Mouse (Mus musculus): ENCODE results near the gene Acad11. TPM values are rescaled to one million over a fixed set of nuclear protein-coding genes. Genes with fewer than 3 reads are reported as not detected.

Gene Acad11
- polyA plus RNA-seq, 1 experiment = 24.3 TPM

DNA sequence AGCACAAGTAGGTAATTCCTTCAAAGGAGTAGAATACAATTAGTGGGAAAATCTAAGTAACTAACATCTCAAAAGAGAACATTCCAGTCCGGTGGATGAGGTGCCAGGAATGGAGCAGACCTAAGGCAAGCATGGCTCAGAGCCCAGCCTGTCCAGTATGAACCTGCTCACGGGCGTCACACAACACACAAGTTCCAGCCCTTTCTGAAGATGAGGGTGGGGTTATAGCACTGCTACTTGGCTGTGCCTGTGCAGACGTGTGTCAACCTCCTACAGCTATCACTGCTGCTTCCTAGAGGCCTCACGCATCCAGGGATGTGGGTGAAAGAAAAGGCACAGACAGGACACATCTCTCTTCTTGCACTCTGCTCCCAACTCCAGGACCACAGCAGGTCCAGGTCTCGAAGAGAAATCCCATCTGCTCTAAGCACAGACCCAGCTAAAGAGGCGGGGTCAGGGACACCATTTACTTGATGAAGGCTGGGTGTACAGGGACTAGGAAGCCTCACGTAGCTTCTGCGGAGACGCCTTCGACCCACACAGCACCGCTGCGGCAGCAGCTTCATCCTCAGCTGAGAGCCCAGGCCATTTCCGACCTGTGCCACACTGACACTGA, 92.0 kb downstream of the Acad11 start:
- no peaks in the 10 kb centered on the region for H3K4me1 ChIP-seq (ENCODE audit: control insufficient read depth, insufficient read depth, low read length)
- DNase-seq = no peak
- WGBS = 94% methylated on average over 14 of the region's 14 CpGs
- TF ChIP-seq POLR2A (IDR thresholded peaks at IDR 0.05; ENCODE audit: borderline replicate concordance, extremely low read depth, low read depth, low read length) (no peak), CTCF (IDR thresholded peaks at IDR 0.05; ENCODE audit: insufficient read depth, low read length) (no peak)
- no peak overlapping the region for H3K4me3 ChIP-seq (replicated peaks; ENCODE audit: extremely low read depth, low read depth, low read length)

DNA sequence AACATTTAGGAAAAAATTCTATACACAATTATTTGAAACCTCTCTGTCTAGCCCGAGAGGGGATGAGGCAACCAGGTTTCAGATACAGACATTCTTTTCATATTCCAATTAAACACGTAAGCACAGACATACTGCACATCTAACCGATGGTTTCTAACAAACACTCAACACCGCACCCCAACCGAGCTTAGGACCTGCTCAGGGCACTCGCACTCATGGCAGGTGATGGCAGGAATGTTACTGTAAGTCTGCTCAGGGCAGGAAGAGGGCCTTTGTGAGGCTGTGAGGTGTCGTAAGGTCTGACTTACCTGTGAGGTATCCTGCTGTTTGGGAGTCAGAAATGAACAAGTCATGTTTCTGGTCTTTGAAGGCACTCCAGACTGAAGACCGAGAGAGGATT, 93.3 kb downstream of the Acad11 start:
- 94% methylated on average over 8 of the region's 8 CpGs for WGBS
- H3K4me1 ChIP-seq (ENCODE audit: control insufficient read depth, insufficient read depth, low read length) = no peaks in the 10 kb centered on the region
- H3K4me3 ChIP-seq (replicated peaks; ENCODE audit: extremely low read depth, low read depth, low read length) = no peak overlapping the region
- DNase-seq = no peak
- TF ChIP-seq POLR2A (IDR thresholded peaks at IDR 0.05; ENCODE audit: borderline replicate concordance, extremely low read depth, low read depth, low read length) (no peak), CTCF (IDR thresholded peaks at IDR 0.05; ENCODE audit: insufficient read depth, low read length) (no peak)

DNA sequence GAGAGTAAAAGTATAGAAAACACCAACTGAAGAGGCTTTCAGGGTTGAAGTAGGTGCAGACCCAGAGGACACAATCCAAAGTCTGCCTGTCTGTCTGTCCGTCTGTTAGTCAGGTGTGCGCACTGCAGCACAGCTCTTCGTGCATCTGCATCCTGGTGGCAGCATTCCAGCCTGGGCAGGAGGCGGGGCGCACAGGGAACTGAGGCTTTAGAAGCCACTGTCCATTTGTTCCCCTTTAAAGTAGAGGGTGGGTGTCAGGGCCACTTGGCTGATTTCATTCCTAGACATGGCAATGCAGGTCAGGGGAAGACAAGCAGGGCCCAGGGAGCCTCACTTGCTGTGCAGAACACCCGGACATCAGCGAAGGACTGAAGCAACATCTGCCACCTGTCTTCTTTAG, 94.1 kb downstream of the Acad11 start:
- WGBS = 94% methylated on average over 7 of the region's 7 CpGs
- TF ChIP-seq POLR2A (IDR thresholded peaks at IDR 0.05; ENCODE audit: borderline replicate concordance, extremely low read depth, low read depth, low read length) (no peak), CTCF (IDR thresholded peaks at IDR 0.05; ENCODE audit: insufficient read depth, low read length) (no peak)
- Histone ChIP-seq H3K4me1 (ENCODE audit: control insufficient read depth, insufficient read depth, low read length) (no peaks in the 10 kb centered on the region), H3K4me3 (replicated peaks; ENCODE audit: extremely low read depth, low read depth, low read length) (no peak overlapping the region)
- DNase-seq = no peak

DNA sequence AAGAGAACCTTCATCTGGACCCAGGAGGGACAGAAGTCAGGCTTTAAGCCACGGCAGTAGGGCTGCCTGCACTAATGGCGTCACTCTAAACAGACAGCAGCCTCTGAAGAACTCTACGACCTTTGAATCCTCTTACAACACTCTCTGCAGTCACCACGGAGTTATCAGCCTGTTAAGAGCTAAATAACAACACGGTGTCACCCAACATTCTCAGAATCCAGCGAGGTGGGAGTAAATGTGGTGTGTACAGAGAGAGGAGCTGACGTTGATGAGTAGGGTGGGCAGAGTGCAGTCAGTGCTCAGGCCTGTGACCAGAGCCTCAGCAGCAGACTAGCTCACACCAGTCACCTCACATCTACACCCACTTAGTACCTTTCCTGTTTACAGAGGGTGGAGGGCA, 97.9 kb downstream of the Acad11 start:
- WGBS = 75% methylated on average over 7 of the region's 7 CpGs
- Histone ChIP-seq H3K4me3 (replicated peaks; ENCODE audit: extremely low read depth, low read depth, low read length) (no peak overlapping the region), H3K4me1 (ENCODE audit: control insufficient read depth, insufficient read depth, low read length) (no peaks in the 10 kb centered on the region)
- DNase-seq = no peak
- TF ChIP-seq CTCF (IDR thresholded peaks at IDR 0.05; ENCODE audit: insufficient read depth, low read length) = no peak

DNA sequence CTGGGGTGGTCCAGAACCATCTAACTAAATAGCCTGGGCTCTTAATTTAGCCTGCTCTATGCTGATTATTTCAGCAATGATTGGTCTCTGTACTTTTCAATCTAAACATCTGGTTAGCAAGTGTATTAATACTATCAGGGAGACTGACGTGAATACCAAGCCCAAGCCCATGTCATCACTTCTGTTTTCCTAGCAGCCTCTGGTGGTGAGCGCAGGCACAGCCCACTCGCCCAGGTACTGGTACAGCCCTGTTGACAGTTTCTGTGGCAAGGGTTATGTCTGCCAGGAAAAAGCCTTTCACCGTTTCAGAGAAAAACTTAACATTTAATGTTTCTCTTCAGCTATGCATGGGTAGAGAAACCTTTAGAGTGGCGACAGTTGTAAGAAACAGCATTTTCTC, 101.0 kb downstream of the Acad11 start:
- no peaks in the 10 kb centered on the region for H3K4me1 ChIP-seq (ENCODE audit: control insufficient read depth, insufficient read depth, low read length)
- DNase-seq = no peak
- 84% methylated on average over 5 of the region's 5 CpGs for WGBS
- TF ChIP-seq POLR2A (IDR thresholded peaks at IDR 0.05; ENCODE audit: borderline replicate concordance, extremely low read depth, low read depth, low read length) (no peak), CTCF (IDR thresholded peaks at IDR 0.05; ENCODE audit: insufficient read depth, low read length) (no peak)
- H3K4me3 ChIP-seq (replicated peaks; ENCODE audit: extremely low read depth, low read depth, low read length) = no peak overlapping the region

DNA sequence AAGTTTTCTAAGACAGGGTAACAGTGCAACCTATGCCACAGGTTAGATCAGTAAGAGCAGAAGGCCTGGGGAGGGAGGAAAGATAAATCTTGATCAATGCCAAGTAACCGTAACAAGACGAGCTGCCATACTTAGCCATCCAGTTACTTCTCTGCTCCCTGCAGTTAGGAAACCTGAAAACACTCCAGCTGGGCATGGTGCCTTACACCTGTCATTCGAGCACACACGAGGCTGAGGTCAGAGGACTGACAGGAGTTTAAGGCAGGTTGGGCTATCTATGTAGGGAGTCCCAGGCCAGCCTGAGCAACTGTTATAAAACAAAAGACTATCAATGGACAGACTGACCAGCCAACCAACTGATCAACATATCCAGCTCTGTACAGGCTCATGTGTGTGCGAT, 102.7 kb downstream of the Acad11 start:
- TF ChIP-seq CTCF (IDR thresholded peaks at IDR 0.05; ENCODE audit: insufficient read depth, low read length) = no peak
- TF ChIP-seq POLR2A (IDR thresholded peaks at IDR 0.05; ENCODE audit: borderline replicate concordance, extremely low read depth, low read depth, low read length) = no peak
- WGBS = 90% methylated on average over 5 of the region's 5 CpGs

DNA sequence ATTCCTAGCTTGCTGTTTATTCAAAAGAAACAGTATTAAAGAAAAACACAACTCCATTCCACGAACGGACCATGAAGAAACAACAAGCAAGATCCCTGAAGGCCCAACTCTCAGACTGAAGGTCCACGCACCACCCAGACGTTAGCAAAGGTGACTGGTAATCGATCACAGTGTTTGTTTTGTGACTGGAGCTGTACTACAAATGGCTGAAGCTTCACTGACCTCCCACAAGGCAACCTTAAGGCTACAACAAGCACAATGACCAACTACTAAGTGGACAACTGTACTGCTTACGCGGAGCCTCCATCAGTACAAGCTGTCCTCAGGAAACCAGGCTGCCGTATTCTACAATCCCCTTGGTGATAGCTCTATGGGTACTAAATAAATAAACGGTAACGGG, 106.8 kb downstream of the Acad11 start:
- DNase-seq = no peak
- WGBS = 89% methylated on average over 10 of the region's 10 CpGs
- Histone ChIP-seq H3K4me1 (ENCODE audit: control insufficient read depth, insufficient read depth, low read length) (no peaks in the 10 kb centered on the region), H3K4me3 (replicated peaks; ENCODE audit: extremely low read depth, low read depth, low read length) (no peak overlapping the region)
- TF ChIP-seq POLR2A (IDR thresholded peaks at IDR 0.05; ENCODE audit: borderline replicate concordance, extremely low read depth, low read depth, low read length) = no peak
- no peak for TF ChIP-seq CTCF (IDR thresholded peaks at IDR 0.05; ENCODE audit: insufficient read depth, low read length)

More for the DNA sequence above, 102.7 kb downstream of the Acad11 start:
- no peak overlapping the region for H3K4me3 ChIP-seq (replicated peaks; ENCODE audit: extremely low read depth, low read depth, low read length)
- no peaks in the 10 kb centered on the region for H3K4me1 ChIP-seq (ENCODE audit: control insufficient read depth, insufficient read depth, low read length)
- DNase-seq = no peak

DNA sequence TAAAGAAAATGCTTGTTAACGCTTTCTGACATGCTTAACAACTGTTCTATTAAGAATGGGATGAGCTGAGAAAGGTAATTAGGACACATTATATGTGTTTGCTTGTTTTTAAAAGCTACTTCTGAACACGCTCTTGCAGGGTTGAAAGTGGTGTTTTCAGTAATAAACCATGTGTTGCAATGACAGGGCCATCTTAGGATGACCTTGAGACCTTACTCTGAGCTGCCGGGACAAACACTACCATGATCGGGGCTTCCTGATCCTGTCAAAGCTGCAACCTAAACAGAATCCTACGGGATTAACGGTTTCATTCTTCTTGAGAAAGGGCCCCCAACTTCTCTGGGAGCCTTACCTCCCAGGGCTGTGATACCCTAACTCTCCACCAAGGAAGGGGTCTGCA, 108.5 kb downstream of the Acad11 start:
- TF ChIP-seq POLR2A (IDR thresholded peaks at IDR 0.05; ENCODE audit: borderline replicate concordance, extremely low read depth, low read depth, low read length) (no peak), CTCF (IDR thresholded peaks at IDR 0.05; ENCODE audit: insufficient read depth, low read length) (no peak)

DNA sequence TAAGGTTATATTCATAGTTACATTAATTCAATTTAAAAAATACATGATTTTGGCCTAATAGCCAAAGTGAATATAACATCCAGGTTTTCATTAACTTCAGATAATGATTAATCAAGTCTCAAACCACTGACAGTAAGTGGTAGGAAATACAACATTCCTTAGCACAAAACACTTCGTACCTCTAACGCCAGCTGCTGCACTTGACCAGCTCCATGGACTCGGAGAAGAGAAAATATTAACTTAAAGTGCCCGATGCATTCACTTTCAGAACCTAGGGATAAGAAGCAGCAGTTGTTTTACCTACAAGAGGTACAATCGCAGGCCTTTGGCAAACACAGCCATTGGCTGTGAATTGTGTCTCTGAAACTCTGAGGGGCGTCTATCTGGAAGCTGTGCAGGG, 109.2 kb downstream of the Acad11 start:
- DNase-seq = no peak
- TF ChIP-seq POLR2A (IDR thresholded peaks at IDR 0.05; ENCODE audit: borderline replicate concordance, extremely low read depth, low read depth, low read length) = no peak
- no peak for TF ChIP-seq CTCF (IDR thresholded peaks at IDR 0.05; ENCODE audit: insufficient read depth, low read length)
- Histone ChIP-seq H3K4me1 (ENCODE audit: control insufficient read depth, insufficient read depth, low read length) (no peaks in the 10 kb centered on the region), H3K4me3 (replicated peaks; ENCODE audit: extremely low read depth, low read depth, low read length) (no peak overlapping the region)
- WGBS = 80% methylated on average over 6 of the region's 6 CpGs

More for the DNA sequence above, 108.5 kb downstream of the Acad11 start:
- no peak overlapping the region for H3K4me3 ChIP-seq (replicated peaks; ENCODE audit: extremely low read depth, low read depth, low read length)
- 81% methylated on average over 6 of the region's 6 CpGs for WGBS
- no peaks in the 10 kb centered on the region for H3K4me1 ChIP-seq (ENCODE audit: control insufficient read depth, insufficient read depth, low read length)
- no peak for DNase-seq

Other genes starting within 250 kb of the Acad11 start
- 8.4 and 9.1 TPM in 2 replicates for gene Nphp3, start 60.8 kb upstream of the Acad11 start, polyA plus RNA-seq (2012; rRNA removed)
- gene Gm28305, start 22.7 kb upstream of the Acad11 start, polyA plus RNA-seq (2012; rRNA removed) = not detected in 2 replicates
- gene Uba5, start 243 bp upstream of the Acad11 start, polyA plus RNA-seq (2012; rRNA removed) = 13.5 and 19.2 TPM in 2 replicates
- 8.2 and 15.3 TPM in 2 replicates for gene Ackr4, start 63.6 kb downstream of the Acad11 start, polyA plus RNA-seq (2012; rRNA removed)
- 19.4 and 21.3 TPM in 2 replicates for gene Dnajc13, start 199.6 kb downstream of the Acad11 start, polyA plus RNA-seq (2012; rRNA removed)

Data from lung, adult 2 months (tissue).